Mouse (Mus musculus) MEL (cell line): ENCODE measurements around the gene Vipr2. TPM values are rescaled to one million over a fixed set of nuclear protein-coding genes. Genes with fewer than 3 reads are reported as not detected.

ENCODE experiments used
- DNase-seq: peaks from one replicate; pipeline ENCODE4 v3.0.0; 2011; ENCODE audit warnings: low read depth, low spot score
- H3K27ac ChIP-seq: 2 replicates; pipeline ENCODE4 v1.5.1; 2012; ENCODE audit warnings: low read depth, mild to moderate bottlenecking, control low read depth, low read length, moderate library complexity; ENCODE audit not compliant: control insufficient read depth
- H3K27me3 ChIP-seq, 2 experiments: fragments of 150-350 bp in 1 of 2; sonication (generic) in 1 of 2; 2 replicates each; pipeline ENCODE4 v1.6.1; 2012; ENCODE audit warnings: low read length in 2 of 2, mild to moderate bottlenecking in 2 of 2, improper control_type of control experiment in 1 of 2, moderate library complexity in 1 of 2; ENCODE audit not compliant: insufficient read depth in 2 of 2, control insufficient read depth in 1 of 2
- H3K36me3 ChIP-seq, 2 experiments: 2 replicates each; pipeline ENCODE4 v1.6.1; 2012 to 2014; ENCODE audit warnings: low read length in 2 of 2, improper control_type of control experiment in 1 of 2, inconsistent platforms in 1 of 2, mild to moderate bottlenecking in 1 of 2; ENCODE audit not compliant: insufficient read depth in 2 of 2, control insufficient read depth in 1 of 2
- H3K4me1 ChIP-seq, 2 experiments: fragments of 150-350 bp in 1 of 2; sonication (generic) in 1 of 2; 2 replicates each; pipeline ENCODE4 v1.6.1; 2012; ENCODE audit warnings: low read length in 2 of 2, improper control_type of control experiment in 1 of 2, mild to moderate bottlenecking in 1 of 2; ENCODE audit not compliant: insufficient read depth in 2 of 2, control insufficient read depth in 1 of 2
- H3K4me3 ChIP-seq, 2 experiments: fragments of 150-350 bp in 1 of 2; sonication (generic) in 1 of 2; 2 replicates each; pipeline ENCODE4 v1.5.1; 2012; ENCODE audit warnings: low read depth in 2 of 2, low read length in 2 of 2, mild to moderate bottlenecking in 2 of 2, moderate library complexity in 2 of 2, control low read depth in 1 of 2, improper control_type of control experiment in 1 of 2; ENCODE audit not compliant: control insufficient read depth in 1 of 2, insufficient read depth in 1 of 2
- H3K79me2 ChIP-seq: 2 replicates; pipeline ENCODE4 v1.6.1; 2012; ENCODE audit warnings: mild to moderate bottlenecking, low read length, moderate library complexity; ENCODE audit not compliant: control insufficient read depth, poor library complexity, insufficient read depth
- H3K9ac ChIP-seq: 2 replicates; pipeline ENCODE4 v1.6.1; 2012; ENCODE audit warnings: low read depth, mild to moderate bottlenecking, control low read depth, low read length, moderate library complexity; ENCODE audit not compliant: control insufficient read depth, poor library complexity, severe bottlenecking
- H3K9me3 ChIP-seq: fragments of 150-350 bp; sonication (generic); replicated peaks from 2 replicates; pipeline ENCODE4 v1.6.1; 2012; ENCODE audit warnings: mild to moderate bottlenecking, low read length, improper control_type of control experiment, moderate library complexity; ENCODE audit not compliant: insufficient read depth
- CHD2 ChIP-seq: IDR thresholded peaks from 2 replicates; pipeline ENCODE4 v1.6.1; 2011; ENCODE audit warnings: low read length, improper control_type of control experiment
- EP300 ChIP-seq, 2 experiments: IDR thresholded peaks; 2 replicates each; pipeline ENCODE4 v1.6.1; 2011; ENCODE audit warnings: improper control_type of control experiment in 2 of 2, low read length in 2 of 2, low read depth in 1 of 2, mild to moderate bottlenecking in 1 of 2
- ETS1 ChIP-seq: IDR thresholded peaks from 2 replicates; pipeline ENCODE4 v1.6.1; 2012; ENCODE audit warnings: low read depth, mild to moderate bottlenecking, inconsistent platforms, low read length, improper control_type of control experiment, moderate library complexity
- GABPA ChIP-seq: IDR thresholded peaks from 2 replicates; pipeline ENCODE4 v1.6.1; 2012; ENCODE audit warnings: low read depth, mild to moderate bottlenecking, inconsistent platforms, low read length, improper control_type of control experiment, moderate library complexity
- GATA1 ChIP-seq: IDR thresholded peaks from 2 replicates; pipeline ENCODE4 v1.6.1; 2011; ENCODE audit warnings: low read depth, low read length, improper control_type of control experiment
- HCFC1 ChIP-seq: IDR thresholded peaks from 2 replicates; pipeline ENCODE4 v1.6.1; 2012; ENCODE audit warnings: low read depth, mild to moderate bottlenecking, inconsistent platforms, low read length, improper control_type of control experiment, moderate library complexity
- JUND ChIP-seq: IDR thresholded peaks from 2 replicates; pipeline ENCODE4 v1.6.1; 2011; ENCODE audit warnings: low read depth, mild to moderate bottlenecking, improper control_type of control experiment, low read length
- KAT2A ChIP-seq: conservative IDR thresholded peaks from 2 replicates; pipeline ENCODE4 v1.6.1; 2012; ENCODE audit warnings: low read depth, low read length, improper control_type of control experiment, inconsistent platforms
- MAFK ChIP-seq: IDR thresholded peaks from 2 replicates; pipeline ENCODE4 v1.6.1; 2011; ENCODE audit warnings: low read depth, mild to moderate bottlenecking, low read length, improper control_type of control experiment, borderline replicate concordance
- MXI1 ChIP-seq: IDR thresholded peaks from 2 replicates; pipeline ENCODE4 v1.6.1; 2011; ENCODE audit warnings: mild to moderate bottlenecking, low read depth, low read length, improper control_type of control experiment
- MYB ChIP-seq: IDR thresholded peaks from 2 replicates; pipeline ENCODE4 v1.6.1; 2011; ENCODE audit warnings: mild to moderate bottlenecking, low read depth, low read length, improper control_type of control experiment
- MYC ChIP-seq: IDR thresholded peaks from 2 replicates; pipeline ENCODE4 v1.6.1; 2011; ENCODE audit warnings: low read depth, mild to moderate bottlenecking, low read length, improper control_type of control experiment, moderate library complexity
- NELFE ChIP-seq: IDR thresholded peaks from 2 replicates; pipeline ENCODE4 v1.6.1; 2011; ENCODE audit warnings: low read depth, low read length, improper control_type of control experiment
- POLR2A ChIP-seq, 2 experiments: IDR thresholded peaks; 2 replicates each; pipeline ENCODE4 v1.6.1; 2011 to 2012; ENCODE audit warnings: low read length in 2 of 2, mild to moderate bottlenecking in 2 of 2, control low read depth in 1 of 2, improper control_type of control experiment in 1 of 2, low read depth in 1 of 2, moderate library complexity in 1 of 2; ENCODE audit not compliant: control insufficient read depth in 1 of 2, insufficient read depth in 1 of 2, poor library complexity in 1 of 2
- POLR2AphosphoS2 ChIP-seq: IDR thresholded peaks from 2 replicates; pipeline ENCODE4 v1.6.1; 2011; ENCODE audit warnings: low read length, improper control_type of control experiment
- RAD21 ChIP-seq: IDR thresholded peaks from 2 replicates; pipeline ENCODE4 v1.6.1; 2011; ENCODE audit warnings: mild to moderate bottlenecking, low read depth, low read length, improper control_type of control experiment
- SMC3 ChIP-seq: IDR thresholded peaks from 2 replicates; pipeline ENCODE4 v1.6.1; 2011; ENCODE audit warnings: low read depth, low read length, improper control_type of control experiment
- UBTF ChIP-seq: IDR thresholded peaks from 2 replicates; pipeline ENCODE4 v1.6.1; 2012; ENCODE audit warnings: low read depth, mild to moderate bottlenecking, inconsistent platforms, low read length, improper control_type of control experiment, moderate library complexity, borderline replicate concordance; ENCODE audit not compliant: insufficient read depth
- ZKSCAN1 ChIP-seq: IDR thresholded peaks from 2 replicates; pipeline ENCODE4 v1.6.1; 2012; ENCODE audit warnings: low read depth, mild to moderate bottlenecking, inconsistent platforms, low read length, improper control_type of control experiment, moderate library complexity
- ZMIZ1 ChIP-seq: IDR thresholded peaks from 2 replicates; pipeline ENCODE4 v1.6.1; 2012; ENCODE audit warnings: low read depth, mild to moderate bottlenecking, inconsistent platforms, low read length, improper control_type of control experiment, moderate library complexity
- ZNF384 ChIP-seq: IDR thresholded peaks from 2 replicates; pipeline ENCODE4 v1.6.1; 2012; ENCODE audit warnings: low read depth, mild to moderate bottlenecking, inconsistent platforms, low read length, improper control_type of control experiment
- polyA plus RNA-seq, 2 experiments: library from polyadenylated mRNA; stranded (reverse) in 1 of 2; unstranded in 1 of 2; fragments of >175 nt in 1 of 2; fragments of >200 nt in 1 of 2; gene quantifications; 2 replicates each; pipeline versions ENCODE4 v1.2.1 to v1.2.4; 2012; ENCODE audit warnings: low replicate concordance in 2 of 2, low read depth in 1 of 2; ENCODE audit not compliant: insufficient read length in 2 of 2, insufficient read depth in 1 of 2, missing spikeins in 1 of 2
- total RNA-seq: library from RNA; depleted of rRNA; stranded (reverse); fragments of 300-350 nt; gene quantifications from 2 replicates; pipeline ENCODE4 v1.2.3, GENCODE M21; 2012; rRNA removed

Gene Vipr2
- total and polyA plus RNA-seq, 3 experiments: not detected

DNA sequence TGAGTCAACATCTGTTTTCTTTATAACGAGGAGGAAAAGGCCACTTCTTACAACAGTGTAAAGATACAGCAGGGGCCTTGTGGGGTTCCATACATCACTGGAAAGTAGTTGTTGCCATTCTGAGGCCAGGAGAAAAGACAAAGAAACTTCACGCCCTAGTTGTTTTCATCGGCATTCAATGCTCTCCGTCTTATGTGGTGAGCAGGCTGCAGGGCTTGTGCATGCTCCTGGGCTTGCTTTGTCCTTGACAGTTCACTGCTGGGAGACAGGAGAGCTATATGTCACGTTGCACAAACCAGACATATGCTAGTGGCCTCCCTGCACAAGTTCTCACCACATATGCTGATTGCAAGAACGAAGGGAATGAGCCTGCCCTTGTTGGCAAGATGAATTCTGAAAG, 116.4 kb downstream of the Vipr2 start:
- TF ChIP-seq ZMIZ1: no peak
- TF ChIP-seq KAT2A: no peak
- no peak for TF ChIP-seq MAFK
- no peak for TF ChIP-seq ZKSCAN1
- no peak for TF ChIP-seq RAD21
- TF ChIP-seq POLR2A (IDR thresholded peaks at IDR 0.05; ENCODE audit: control insufficient read depth in 1 of 2, insufficient read depth in 1 of 2, low read depth in 1 of 2, low read length in 2 of 2, poor library complexity in 1 of 2): no peak
- no peak for TF ChIP-seq POLR2AphosphoS2
- TF ChIP-seq EP300 (IDR thresholded peaks at IDR 0.05; ENCODE audit: low read depth in 1 of 2, low read length in 2 of 2): no peak
- no peak for TF ChIP-seq GABPA
- no peak for TF ChIP-seq HCFC1
- no peak for TF ChIP-seq NELFE
- no peak for TF ChIP-seq CHD2
- no peak for TF ChIP-seq MXI1
- TF ChIP-seq MYC: no peak
- TF ChIP-seq MYB: no peak
- no peak for TF ChIP-seq ZNF384
- TF ChIP-seq UBTF: no peak
- TF ChIP-seq JUND: no peak
- no peak for TF ChIP-seq ETS1
- no peak for TF ChIP-seq GATA1
- no peak for DNase-seq
- H3K27ac ChIP-seq: no peak overlapping the region

DNA sequence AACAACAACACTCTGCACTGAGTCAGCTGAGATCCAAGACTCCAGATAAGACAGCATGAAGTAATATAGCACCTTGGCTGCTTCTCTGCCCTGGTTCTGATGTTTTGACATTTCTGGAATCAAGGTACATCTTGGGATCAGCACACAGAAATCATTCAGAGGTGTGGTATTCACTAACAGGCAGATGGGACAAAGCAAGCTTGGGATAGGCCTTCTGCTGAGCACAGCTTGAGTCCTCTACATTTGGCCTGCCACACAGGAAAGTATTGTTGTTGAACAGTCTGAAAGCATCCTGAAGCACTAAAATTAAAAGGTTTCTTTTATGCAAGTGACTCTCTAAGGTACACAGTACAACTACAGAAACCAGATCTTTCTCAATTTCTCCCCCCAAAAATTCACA, 117.1 kb downstream of the Vipr2 start:
- Histone ChIP-seq H3K9me3 (no peaks in the 10 kb centered on the region), H3K36me3 (no peaks in the 10 kb centered on the region), H3K4me3 (no peak overlapping the region), H3K27me3 (peaks cover 0 to 3% of the 10 kb centered on the region in 2 experiments; a peak in 3 of 4 replicates), H3K27ac (no peak overlapping the region), H3K79me2 (no peaks in the 10 kb centered on the region), H3K4me1 (no peaks in the 10 kb centered on the region), H3K9ac (no peak overlapping the region)
- DNase-seq: no peak
- TF ChIP-seq ZKSCAN1: no peak
- no peak for TF ChIP-seq SMC3
- TF ChIP-seq, all 39 proteins: peak for 0

More for the DNA sequence above, 116.4 kb downstream of the Vipr2 start:
- H3K79me2 ChIP-seq: no peaks in the 10 kb centered on the region
- H3K4me3 ChIP-seq: no peak overlapping the region
- H3K4me1 ChIP-seq: no peaks in the 10 kb centered on the region
- peaks cover 0 to 3% of the 10 kb centered on the region in 2 experiments; a peak in 3 of 4 replicates for H3K27me3 ChIP-seq
- no peaks in the 10 kb centered on the region for H3K9me3 ChIP-seq
- no peaks in the 10 kb centered on the region for H3K36me3 ChIP-seq
- H3K9ac ChIP-seq: no peak overlapping the region

Other genes starting within 250 kb of the Vipr2 start
- gene Zfp386, start 30.0 kb upstream of the Vipr2 start, total RNA-seq: 35.6 and 37.1 TPM in 2 replicates
- gene Zfp386, start 30.0 kb upstream of the Vipr2 start, polyA plus RNA-seq: 10 to 100 TPM in 1 of 2 experiments, not detected in 1; 28.8 TPM
- gene Wdr60, start 185.3 kb downstream of the Vipr2 start, total RNA-seq: 18.3 and 19.8 TPM in 2 replicates
- gene Wdr60, start 185.3 kb downstream of the Vipr2 start, polyA plus RNA-seq: 10 to 100 TPM in 1 of 2 experiments, not detected in 1; 21.0 TPM
- not detected in 2 replicates for gene Gm11027, start 197.7 kb downstream of the Vipr2 start, total RNA-seq
- gene Gm11027, start 197.7 kb downstream of the Vipr2 start, polyA plus RNA-seq: not detected
- gene Esyt2, start 203.5 kb downstream of the Vipr2 start, total RNA-seq: 43.2 and 47.5 TPM in 2 replicates
- 10 to 100 TPM; 45.3 to 77.7 TPM for gene Esyt2, start 203.5 kb downstream of the Vipr2 start, polyA plus RNA-seq